Mouse (Mus musculus): ENCODE data around the gene Syngr3. TPM values are rescaled to one million over a fixed set of nuclear protein-coding genes. Genes with fewer than 3 reads are reported as not detected.
"Not testable (repeated sequence)": the region's sequence is repeated elsewhere in the genome, so short reads cannot be mapped to it uniquely, and the experiment has no call there.

Gene Syngr3
- total RNA-seq, 2 experiments from 2014 or later: 179 to 200 TPM

DNA sequence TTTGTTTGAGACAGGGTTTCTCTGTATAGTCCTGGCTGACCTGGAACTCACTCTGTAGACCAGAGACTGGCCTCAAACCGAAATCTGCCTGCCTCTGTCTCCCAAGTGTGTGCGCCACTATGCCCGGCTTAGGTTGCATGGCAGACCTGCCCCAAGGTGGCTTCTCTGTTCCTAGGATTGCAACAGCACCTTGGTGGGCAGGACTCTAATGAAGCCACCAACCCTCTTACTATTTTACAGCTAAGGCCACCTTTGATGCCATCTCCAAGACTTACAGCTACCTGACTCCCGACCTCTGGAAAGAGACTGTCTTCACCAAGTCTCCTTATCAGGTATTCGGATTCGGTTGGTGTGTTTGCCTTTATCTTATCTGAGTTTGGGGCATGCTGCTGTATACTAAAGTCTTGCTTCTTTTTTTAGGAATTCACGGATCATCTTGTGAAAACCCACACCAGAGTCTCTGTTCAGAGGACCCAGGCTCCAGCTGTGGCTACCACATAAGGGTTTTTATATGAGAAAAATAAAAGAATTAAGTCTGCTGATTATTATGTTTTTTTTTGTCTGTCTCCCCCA lies 31.7 kb upstream of the Syngr3 start:
- DNase-seq (ENCODE audit: low spot score in 2 of 2); intact Hi-C loops (cut with DNase I): not testable (repeated sequence)

- intact Hi-C loops (cut with DNase I); DNase-seq (ENCODE audit: low spot score in 2 of 2): not testable (repeated sequence)
These were observed 30.9 kb upstream of the Syngr3 start for GRCm38 (mm10) chr17:24720616-24721015.

DNA sequence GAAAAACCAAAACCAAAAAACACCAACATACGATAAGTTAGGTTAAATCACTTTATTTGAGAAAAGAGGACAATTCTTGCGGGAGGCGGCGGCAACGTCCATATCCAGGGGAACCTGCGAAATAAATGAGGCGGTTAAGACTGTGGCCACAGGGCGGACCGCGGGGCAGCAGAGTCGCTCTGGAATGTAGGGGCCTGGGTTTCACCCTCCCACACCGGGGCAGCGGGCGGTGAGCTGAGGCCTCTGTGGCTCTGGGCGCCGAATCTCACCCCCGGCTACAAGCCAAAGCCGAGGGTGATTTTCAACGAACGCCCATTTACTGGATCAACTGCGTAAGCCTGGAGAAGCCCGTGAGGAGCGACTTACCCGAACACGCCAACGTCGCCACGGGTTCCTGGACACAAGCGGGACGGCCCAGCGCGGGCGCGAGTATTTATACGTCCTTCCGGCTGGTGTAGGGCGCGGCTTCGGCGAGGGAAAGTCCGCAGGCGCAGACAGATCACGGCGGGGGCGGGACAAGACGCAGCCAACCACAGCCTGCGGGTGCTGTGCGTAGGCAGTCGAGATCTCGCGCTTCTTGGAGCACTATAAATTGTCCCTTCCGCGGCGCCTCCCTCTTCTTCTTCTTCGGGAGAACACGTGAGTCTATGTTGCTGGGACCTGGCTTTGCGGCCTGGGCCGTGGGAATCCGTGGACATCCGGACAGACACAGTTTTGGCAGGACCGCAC lies 29.9 kb upstream of the Syngr3 start:
- peak; percentile 98 to 99 for DNase-seq (ENCODE audit: low spot score in 2 of 2)
- intact Hi-C loops (cut with DNase I): no loop called here

DNA sequence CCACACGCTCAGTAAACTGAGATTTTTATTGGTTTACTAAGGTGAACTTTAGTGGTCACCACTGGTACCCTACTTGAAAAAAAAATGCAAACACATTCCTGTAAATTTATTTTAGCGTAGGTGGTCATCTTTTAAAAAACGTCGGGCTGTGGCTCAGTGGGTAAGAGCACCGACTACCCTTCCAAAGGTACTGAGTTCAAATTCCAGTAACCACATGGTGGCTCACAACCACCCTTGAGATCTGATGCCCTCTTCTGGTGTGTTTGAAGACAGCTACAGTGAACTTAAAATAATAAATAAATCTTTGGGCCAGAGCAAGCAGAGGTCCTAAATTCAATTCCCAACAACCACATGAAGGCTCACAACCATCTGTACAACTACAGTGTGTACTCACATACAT lies 29.2 kb upstream of the Syngr3 start:
- intact Hi-C loops (cut with DNase I); DNase-seq (ENCODE audit: low spot score in 2 of 2): not testable (repeated sequence)

- no peak for DNase-seq (ENCODE audit: low spot score in 2 of 2)
- intact Hi-C loops (cut with DNase I): no loop called here
These were observed 28.2 kb upstream of the Syngr3 start, which contains the start of the genes Rnf151 and Rps2 for GRCm38 (mm10) chr17:24717943-24718342. Gene Rnf151 (minus strand): TSS chr17:24718063. Gene Rps2 (plus strand): TSS chr17:24718116.

DNA sequence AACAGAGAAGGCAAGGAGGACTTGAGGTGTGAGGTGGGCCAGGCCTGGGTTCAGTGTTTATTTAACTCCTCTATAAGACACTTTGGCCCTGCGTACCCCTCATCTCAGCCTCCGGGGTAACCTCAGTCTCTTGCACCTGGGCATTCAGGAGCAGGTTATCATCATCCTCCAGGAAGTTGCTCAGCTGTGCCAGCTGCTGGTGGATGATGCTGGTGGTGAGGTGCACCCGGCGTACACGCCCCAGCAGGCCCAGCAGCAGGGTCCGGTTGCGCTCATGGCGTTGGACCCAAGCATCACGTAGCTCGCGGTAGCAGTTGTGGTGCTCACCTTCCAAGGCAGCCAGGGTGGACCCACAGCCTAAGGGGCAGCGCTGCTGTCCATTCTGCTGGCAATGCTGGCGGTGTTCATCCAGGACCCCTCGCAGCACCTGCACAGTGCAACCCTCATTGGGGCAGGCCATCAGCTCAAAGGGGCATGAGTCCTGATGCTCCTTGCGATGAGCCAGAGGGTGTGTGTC lies 26.5 kb upstream of the Syngr3 start:
- DNase-seq (ENCODE audit: low spot score in 2 of 2): no peak
- intact Hi-C loops (cut with DNase I): no loop called here

DNA sequence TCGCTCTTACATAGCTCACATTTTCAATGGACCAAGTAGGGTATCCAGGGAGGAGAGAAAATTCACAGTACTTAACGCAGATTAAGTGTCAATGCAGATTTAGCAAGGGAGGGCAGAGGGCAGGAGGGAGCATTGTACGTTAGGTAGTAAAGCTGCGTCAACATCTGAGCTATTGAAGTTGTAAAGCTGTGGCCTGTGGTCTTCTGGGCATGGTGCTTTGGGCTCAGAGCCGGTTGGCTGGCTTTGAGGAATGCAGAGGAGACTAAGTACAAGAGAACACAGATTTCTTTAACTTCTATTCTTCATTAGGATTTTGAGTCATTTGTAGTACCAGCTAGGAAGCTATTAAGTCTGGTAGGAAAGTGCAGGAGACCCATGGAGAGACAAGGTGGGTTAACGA lies 25.8 kb upstream of the Syngr3 start:
- DNase-seq (ENCODE audit: low spot score in 2 of 2): no peak
- intact Hi-C loops (cut with DNase I): no loop called here

DNA sequence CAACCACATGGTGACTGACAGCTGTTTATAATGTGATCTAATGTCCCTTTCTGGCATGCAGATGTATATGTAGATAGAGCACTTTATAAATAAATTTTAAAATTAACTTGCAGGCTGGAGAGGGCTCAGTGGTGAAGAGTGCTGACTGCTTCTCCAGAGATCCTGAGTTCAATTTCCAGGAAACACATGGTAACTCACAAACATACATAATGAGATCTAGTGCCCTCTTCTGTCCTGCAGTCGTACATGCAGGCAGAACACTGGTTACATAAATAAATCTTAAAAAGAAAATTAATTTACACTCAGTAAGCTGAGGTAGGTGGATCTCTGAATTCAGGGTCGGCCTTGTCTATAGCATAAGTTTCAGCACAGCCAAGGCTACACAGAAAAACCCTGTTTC lies 18.9 kb upstream of the Syngr3 start:
- DNase-seq (ENCODE audit: low spot score in 2 of 2): no peak

DNA sequence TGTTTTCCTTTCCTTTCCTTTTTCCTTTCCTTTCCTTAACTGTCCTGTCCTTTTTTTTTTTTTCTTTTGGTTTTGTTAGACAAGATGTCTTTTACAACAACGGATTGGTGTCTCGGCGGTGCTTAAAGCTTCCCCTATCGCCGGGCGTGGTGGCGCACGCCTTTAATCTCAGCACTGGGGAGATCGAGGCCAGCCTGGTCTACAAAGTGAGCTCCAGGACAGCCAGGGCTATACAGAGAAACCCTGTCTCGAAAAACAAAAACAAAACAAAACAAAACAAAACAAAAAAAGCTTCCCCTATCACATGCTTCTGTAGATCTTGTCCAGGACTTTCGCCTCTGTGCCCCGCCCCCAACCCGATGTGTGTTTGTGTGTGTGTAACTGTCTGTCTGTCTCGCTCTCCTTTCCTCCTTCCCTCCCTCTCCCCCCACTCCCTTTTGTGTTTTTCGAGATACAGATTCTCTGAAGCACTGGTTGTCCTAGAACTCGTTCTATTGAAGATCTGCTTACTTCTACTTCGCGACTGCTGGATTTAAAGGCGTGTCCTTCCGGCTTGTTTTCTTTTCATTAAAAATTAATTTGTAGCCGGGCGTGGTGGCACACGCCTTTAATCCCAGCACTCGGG lies 18.2 kb upstream of the Syngr3 start:
- no peak for DNase-seq (ENCODE audit: low spot score in 2 of 2)
- intact Hi-C loops (cut with DNase I): no loop called here

More for the DNA sequence above, 18.9 kb upstream of the Syngr3 start:
- intact Hi-C loops (cut with DNase I): no loop called here

GRCm38 (mm10) chr17:24706982-24707800 lies 17.4 kb upstream of the Syngr3 start, which contains the start of gene Tbl3:
Gene Tbl3 (minus strand): TSS chr17:24707660.
- DNase-seq (ENCODE audit: low spot score in 2 of 2): peak; percentile 94 to 95
- intact Hi-C loops (cut with DNase I): no loop called here

- intact Hi-C loops (cut with DNase I): no loop called here
- no peak for DNase-seq (ENCODE audit: low spot score in 2 of 2)
These were observed 16.1 kb upstream of the Syngr3 start for GRCm38 (mm10) chr17:24705821-24706220.

- intact Hi-C loops (cut with DNase I): no loop called here
- no peak for DNase-seq (ENCODE audit: low spot score in 2 of 2)
These were observed 11.5 kb upstream of the Syngr3 start for GRCm38 (mm10) chr17:24701251-24701650.

- intact Hi-C loops (cut with DNase I): no loop called here
- DNase-seq (ENCODE audit: low spot score in 2 of 2): no peak
These were observed 9.7 kb upstream of the Syngr3 start for GRCm38 (mm10) chr17:24699473-24699872.

- intact Hi-C loops (cut with DNase I): no loop called here
- no peak for DNase-seq (ENCODE audit: low spot score in 2 of 2)
These were observed 9.0 kb upstream of the Syngr3 start for GRCm38 (mm10) chr17:24698715-24699114.

GRCm38 (mm10) chr17:24697985-24698384 lies 8.2 kb upstream of the Syngr3 start:
- intact Hi-C loops (cut with DNase I): no loop called here
- DNase-seq (ENCODE audit: low spot score in 2 of 2): no peak

- intact Hi-C loops (cut with DNase I): no loop called here
These were observed 6.4 kb upstream of the Syngr3 start, which contains the start of the genes Gfer and Noxo1 for GRCm38 (mm10) chr17:24696011-24696697. Gene Gfer (minus strand): TSS chr17:24696156. Gene Noxo1 (plus strand): TSS chr17:24696234.

DNA sequence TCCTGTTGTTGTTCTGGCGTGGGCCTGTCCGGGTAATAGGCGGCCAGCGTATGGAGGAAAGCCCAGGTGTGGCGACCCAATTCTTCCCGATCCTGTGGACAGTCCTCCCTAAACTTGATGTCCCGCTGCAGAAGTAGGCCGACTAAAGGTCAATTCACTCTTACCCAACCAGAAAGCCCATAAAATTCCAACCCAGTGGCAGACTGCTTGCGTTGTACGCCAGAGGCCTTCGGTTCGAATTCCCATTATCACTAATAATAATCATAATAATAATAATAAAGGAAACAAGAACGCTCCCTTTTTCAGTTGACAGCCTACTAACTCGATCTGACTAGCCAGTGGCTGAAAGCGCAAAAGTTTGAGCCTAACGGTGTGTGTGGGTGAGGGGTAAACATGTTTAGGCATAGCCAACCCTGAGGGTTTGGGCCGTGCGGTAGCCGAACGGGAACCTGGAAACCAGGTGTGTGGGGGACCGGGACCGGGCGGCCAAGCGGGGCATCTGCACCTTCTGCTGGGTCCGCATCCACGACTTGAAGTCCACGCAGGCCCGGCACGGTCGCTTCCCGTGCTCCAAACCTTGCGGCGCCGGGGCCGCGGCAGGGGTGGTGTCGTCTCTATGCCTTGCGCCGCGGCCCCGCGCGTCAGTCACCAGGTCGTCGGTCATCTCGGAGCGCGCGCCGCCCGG lies 5.7 kb upstream of the Syngr3 start:
- intact Hi-C loops (cut with DNase I): no loop called here
- no peak for DNase-seq (ENCODE audit: low spot score in 2 of 2)

More at GRCm38 (mm10) chr17:24696011-24696697, 6.4 kb upstream of the Syngr3 start, which contains the start of the genes Gfer and Noxo1:
- DNase-seq (ENCODE audit: low spot score in 2 of 2): peak; percentile 81 to 87

- DNase-seq (ENCODE audit: low spot score in 2 of 2): no peak
- intact Hi-C loops (cut with DNase I): no loop called here
These were observed 2.6 kb upstream of the Syngr3 start for GRCm38 (mm10) chr17:24692385-24692784.
